Mouse (Mus musculus): ENCODE results near the gene Nnat.

DNA sequence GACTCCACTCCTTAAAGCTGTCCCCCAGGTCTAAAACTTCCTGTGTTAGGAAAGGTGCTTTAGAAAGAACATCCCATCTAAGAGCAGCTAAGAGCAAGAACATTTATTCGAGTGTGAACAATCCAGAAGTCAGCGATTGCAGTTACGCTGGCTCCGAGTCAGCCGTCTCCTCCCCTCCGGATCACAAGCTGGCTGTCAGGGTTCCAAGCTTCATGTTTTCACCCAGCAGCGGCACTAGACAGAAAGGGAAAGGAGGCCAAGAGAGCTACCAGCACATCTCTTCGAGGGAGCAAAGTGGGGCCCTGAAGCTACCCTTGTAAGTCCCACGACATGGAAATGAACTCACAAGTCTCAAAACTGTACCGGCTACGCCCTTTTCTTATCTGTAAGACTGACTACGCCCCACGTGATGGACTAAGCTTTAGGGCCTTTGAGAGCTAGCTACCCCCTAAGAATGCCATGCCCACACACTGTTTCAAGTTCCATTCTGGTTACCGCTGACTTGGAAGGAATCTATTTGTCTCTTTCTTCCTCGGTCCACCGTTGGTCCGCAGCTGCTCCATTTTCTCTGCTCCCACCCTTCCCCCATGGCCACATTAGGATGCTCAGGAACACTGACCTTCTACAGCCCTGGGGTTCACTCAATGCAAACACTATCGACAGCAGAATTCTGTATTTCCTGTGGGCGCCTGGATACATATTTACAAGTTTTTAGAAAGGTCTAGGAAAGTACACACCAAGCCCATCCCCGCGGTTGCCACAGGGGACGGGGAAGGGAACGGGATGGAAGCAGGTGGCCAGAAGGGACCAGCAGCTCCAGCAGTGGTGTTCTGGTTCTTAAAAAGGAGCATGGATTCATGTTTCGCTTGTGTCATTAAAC is 19.6 kb upstream of the Nnat start:
- TF ChIP-seq POLR2A (IDR thresholded peaks at IDR 0.05; ENCODE audit: insufficient read depth, low read depth, low read length) (no peak), CTCF (IDR thresholded peaks at IDR 0.05) (no peak), EP300 (IDR thresholded peaks at IDR 0.05; ENCODE audit: insufficient read depth, low read depth, low read length) (no peak)
